In the genomic region with DNA sequence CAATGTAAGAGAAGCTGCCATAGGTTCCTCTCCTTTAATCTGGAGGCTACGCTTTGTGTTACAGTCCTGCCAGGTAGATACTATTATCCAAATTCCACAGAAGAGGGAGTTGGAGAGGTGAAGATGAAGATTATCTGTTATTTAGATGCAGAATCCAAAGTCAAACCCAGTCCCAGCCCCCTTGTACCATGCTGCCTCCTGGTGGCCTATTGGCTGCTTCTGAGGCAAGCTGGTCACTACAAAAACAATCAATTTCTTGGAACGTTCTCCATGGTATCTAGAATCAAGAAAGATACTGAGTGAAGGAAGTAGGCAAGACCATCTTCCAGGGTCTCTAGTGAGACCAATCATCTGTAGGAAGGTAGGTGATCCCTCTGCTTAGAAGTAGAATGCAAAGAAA, we compare ENCODE assay signal across 8 mouse cellular contexts. TPM values are rescaled to one million over a fixed set of nuclear protein-coding genes. Genes with fewer than 3 reads are reported as not detected.
DNase-seq lines count a peak whose midpoint lies in the region; TF ChIP-seq lines count a peak whose summit lies in the region.

No protein-coding gene starts in this region.

- H3K4me3 ChIP-seq in heart, adult 2 months: no peak overlapping the region
- H3K4me3 ChIP-seq in midbrain, embryonic 10.5 days: no peak overlapping the region

- no peaks in the 10 kb centered on the region for H3K9me3 ChIP-seq in midbrain, embryonic 10.5 days (replicated peaks)

- H3K4me1 ChIP-seq in heart, adult 2 months (ENCODE audit: control insufficient read depth, insufficient read depth, low read length): no peaks in the 10 kb centered on the region
- H3K4me1 ChIP-seq in midbrain, embryonic 10.5 days: no peaks in the 10 kb centered on the region

- no peaks in the 10 kb centered on the region for H3K36me3 ChIP-seq in heart, adult 2 months (ENCODE audit: control insufficient read depth, insufficient read depth, low read length)
- H3K36me3 ChIP-seq in midbrain, embryonic 10.5 days: no peaks in the 10 kb centered on the region

- H3K79me2 ChIP-seq in heart, adult 2 months (replicated peaks; ENCODE audit: control insufficient read depth, insufficient read depth, low read length): no peaks in the 10 kb centered on the region

- TF ChIP-seq POLR2A in heart, adult 2 months (IDR thresholded peaks at IDR 0.05; ENCODE audit: insufficient read depth, low read depth, low read length): no peak

- peak; percentile 69 for TF ChIP-seq CTCF in heart, adult 2 months (IDR thresholded peaks at IDR 0.05)

- H3K27me3 ChIP-seq in heart, adult 2 months (ENCODE audit: control insufficient read depth, insufficient read depth, low read length): no peaks in the 10 kb centered on the region
- no peaks in the 10 kb centered on the region for H3K27me3 ChIP-seq in midbrain, embryonic 10.5 days (ENCODE audit: low read depth, poor library complexity, severe bottlenecking)

- H3K27ac ChIP-seq in heart, adult 2 months: no peak overlapping the region
- no peak overlapping the region for H3K27ac ChIP-seq in midbrain, embryonic 10.5 days (replicated peaks)

- DNase-seq in heart, adult 2 months: peak in 1 of 2 experiments; percentile 34
- DNase-seq in heart, postnatal 25 days (ENCODE audit: low spot score): no peak
- peak; percentile 57 for DNase-seq in 416B (ENCODE audit: low read depth)
- DNase-seq in adrenal gland, adult 2 months: peak; percentile 27
- DNase-seq in lung, adult 18-20 months: peak; percentile 8 to 14
- no peak for DNase-seq in gastrocnemius, adult 18-20 months (ENCODE audit: low spot score)
- DNase-seq in midbrain, embryonic 10.5 days (ENCODE audit: low spot score): no peak
- DNase-seq in embryo, embryonic 10 days (ENCODE audit: low spot score): no peak

- 55% methylated on average over 2 of the region's 2 CpGs for WGBS in heart, adult 2 months
- 73% methylated on average over 2 of the region's 2 CpGs for WGBS in midbrain, embryonic 10.5 days

- TF ChIP-seq EP300 in heart, adult 2 months (IDR thresholded peaks at IDR 0.05; ENCODE audit: insufficient read depth, low read depth, low read length): no peak

- intact Hi-C loops in heart, adult 2 months (cut with DNase I): no loop called here
- intact Hi-C loops in heart, postnatal 25 days (cut with DNase I): no loop called here

- no peak overlapping the region for H3K9ac ChIP-seq in heart, adult 2 months (ENCODE audit: low read depth, low read length)

RNA-seq across cellular contexts. Expression of a gene that starts 34.2 kb away (rescaled TPM):
- 10 to 100 TPM; 16.7 to 18.4 TPM for total RNA-seq in heart, adult 2 months (2021)
- polyA plus RNA-seq in heart, adult 2 months (2012; rRNA removed): 12.1 and 25.0 TPM in 2 replicates
- 10 to 100 TPM; 15.0 to 16.6 TPM for total RNA-seq in heart, postnatal 25 days (2021)
- 1 to 10 TPM; 5.4 to 5.8 TPM for total RNA-seq in adrenal gland, adult 2 months (2021)
- polyA plus RNA-seq in adrenal gland, adult 2 months (2012; rRNA removed): 2.8 and 3.7 TPM in 2 replicates
- 10 to 100 TPM; 66.8 to 69.9 TPM for total RNA-seq in gastrocnemius, adult 18-20 months (2021)
- 33.3 and 53.5 TPM in 2 replicates for polyA plus RNA-seq in midbrain, embryonic 10.5 days (2016; fragmentation: Nextera tagmentation; extraction: Ambion mirVana)

RNA-seq across cellular contexts. Expression of a gene that starts 40.4 kb away (rescaled TPM):
- total RNA-seq in heart, adult 2 months (2021): 10 to 100 TPM; 17.7 to 18.2 TPM
- polyA plus RNA-seq in heart, adult 2 months (2012; rRNA removed): 8.2 and 17.8 TPM in 2 replicates
- total RNA-seq in heart, postnatal 25 days (2021): 10 to 100 TPM; 16.4 to 20.9 TPM
- 10 to 100 TPM; 21.1 to 31.4 TPM for total RNA-seq in adrenal gland, adult 2 months (2021)
- 3.1 and 3.3 TPM in 2 replicates for polyA plus RNA-seq in adrenal gland, adult 2 months (2012; rRNA removed)
- 10 to 100 TPM; 10.2 to 12.5 TPM for total RNA-seq in gastrocnemius, adult 18-20 months (2021)
- polyA plus RNA-seq in midbrain, embryonic 10.5 days (2016; fragmentation: Nextera tagmentation; extraction: Ambion mirVana): 76.8 and 87.7 TPM in 2 replicates

Comparison
In these comparisons a context has a peak if more than half of its experiments do, and no peak if none do; other contexts are left out.
1. DNase-seq: peak in 416B (single experiment), adrenal gland, adult 2 months (single experiment) and lung, adult 18-20 months (2 of 2); none in heart, postnatal 25 days (single experiment), gastrocnemius, adult 18-20 months (single experiment), midbrain, embryonic 10.5 days (single experiment) and embryo, embryonic 10 days (single experiment).